Mouse (Mus musculus) ovary, adult 2 months (tissue): ENCODE measurements around the gene Olfr577. TPM values are rescaled to one million over a fixed set of nuclear protein-coding genes. Genes with fewer than 3 reads are reported as not detected.

Source experiments
- polyA plus RNA-seq: library from polyadenylated mRNA; depleted of rRNA; stranded (reverse); fragments of >200 nt; gene quantifications from 2 replicates; pipeline ENCODE4 v1.2.3, GENCODE M21; 2012; rRNA removed

The Olfr577 gene
- polyA plus RNA-seq = not detected in 2 replicates

DNA sequence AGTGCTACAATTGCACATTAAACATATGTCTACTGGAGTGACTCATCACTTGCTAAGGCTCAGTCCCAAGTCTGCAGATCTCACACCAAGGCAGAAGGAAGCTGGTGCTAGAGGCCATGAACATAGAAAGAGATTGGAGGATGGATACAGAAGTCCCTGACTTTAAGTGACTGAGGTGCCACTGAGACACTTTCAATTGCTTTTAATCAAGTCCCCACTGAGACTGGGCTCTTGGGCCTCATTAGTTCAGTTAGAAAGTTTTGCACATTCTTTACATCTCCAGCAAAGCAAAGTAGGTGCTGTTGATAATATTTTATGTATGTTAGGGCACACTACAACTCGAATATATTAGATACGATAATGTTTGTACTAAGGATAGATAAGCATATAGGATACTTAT lies at the start of gene Olfr577:
TSS of gene Olfr577 (minus strand) at position 101 of the 400 bp plus-strand sequence.

DNA sequence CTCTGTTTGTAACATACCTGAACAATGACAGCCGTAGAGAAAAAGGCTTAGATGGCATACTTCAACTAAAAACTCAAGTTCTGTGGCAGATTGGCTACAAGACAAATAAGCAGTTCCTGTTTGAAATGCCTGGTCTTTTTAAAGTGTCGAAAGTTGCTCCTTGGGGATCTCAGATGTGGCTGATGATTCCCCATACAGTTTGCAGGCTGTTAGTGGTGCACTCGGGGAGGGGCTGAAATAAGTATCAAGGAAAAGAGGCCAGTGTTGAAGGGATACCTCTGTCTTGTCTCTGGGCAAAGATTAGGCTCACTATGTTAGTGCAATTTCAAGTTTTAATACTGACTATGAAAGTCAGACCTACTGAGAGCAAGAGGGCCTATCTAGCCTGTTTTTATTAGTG lies 13.5 kb upstream of the Olfr577 start, which contains the start of gene Olfr578:
TSS of gene Olfr578 (minus strand) at position 101 of the 400 bp plus-strand sequence.

DNA sequence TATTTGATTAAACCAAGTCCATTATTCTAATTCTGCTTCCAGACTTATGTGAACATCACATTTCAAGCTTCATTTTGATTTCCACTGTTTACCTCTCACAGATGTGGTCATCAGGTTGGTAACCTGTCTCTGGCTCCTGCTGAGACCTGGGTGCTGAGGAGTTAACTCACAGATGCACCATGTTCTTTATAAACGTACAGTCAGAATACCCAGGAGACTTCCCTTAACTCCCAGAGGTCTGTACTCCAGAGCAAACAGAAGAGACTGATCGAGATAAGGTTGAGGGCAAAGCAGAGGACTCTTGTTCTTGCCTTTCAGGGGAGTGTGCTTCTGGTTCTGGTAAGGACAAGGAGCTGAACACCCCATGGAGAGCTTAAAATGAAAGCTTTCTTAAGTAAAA lies 13.4 kb downstream of the Olfr577 start, which contains the start of gene Olfr576:
TSS of gene Olfr576 (plus strand) at position 301 of the 400 bp plus-strand sequence.

DNA sequence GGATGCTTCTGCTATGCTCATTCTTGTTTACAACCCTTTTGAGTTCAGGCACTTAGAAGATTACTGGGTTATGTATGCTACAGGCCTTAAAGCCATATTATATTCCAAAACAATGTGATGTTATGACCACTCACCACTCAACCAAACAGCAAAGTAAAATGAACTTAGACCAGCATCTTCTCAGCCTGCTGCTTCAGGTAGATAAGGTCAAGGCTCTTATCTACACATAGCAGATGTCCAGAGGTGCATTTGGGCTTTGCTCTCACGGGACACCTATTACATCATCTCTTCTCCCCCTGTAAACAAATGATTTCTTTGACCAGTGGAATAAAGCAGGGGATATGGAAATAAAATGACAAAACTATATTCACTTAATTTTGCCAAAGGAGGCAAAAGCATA lies 17.1 kb downstream of the Olfr577 start, which contains the start of gene Olfr575:
TSS of gene Olfr575 (minus strand) at position 183 of the 400 bp plus-strand sequence.

DNA sequence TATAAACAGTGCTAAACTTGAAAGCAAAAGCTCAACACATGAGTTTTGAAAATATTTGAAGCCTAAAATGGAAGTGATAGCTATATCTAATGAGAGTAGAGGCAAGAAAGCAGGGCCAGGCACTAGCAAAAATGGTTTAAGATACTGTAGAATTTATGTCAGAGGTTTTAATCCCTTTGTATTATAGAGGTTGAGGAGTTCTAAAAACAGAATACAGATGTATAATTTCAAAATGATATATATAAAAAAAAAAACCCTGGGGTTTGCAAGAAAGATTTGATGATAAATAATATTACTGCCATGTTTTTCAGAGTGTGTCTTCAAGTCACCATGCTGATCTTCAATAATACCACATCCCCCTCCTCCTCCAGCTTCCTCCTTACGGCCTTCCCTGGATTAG lies 27.6 kb downstream of the Olfr577 start, which contains the start of gene Olfr574:
TSS of gene Olfr574 (plus strand) at position 301 of the 400 bp plus-strand sequence.

DNA sequence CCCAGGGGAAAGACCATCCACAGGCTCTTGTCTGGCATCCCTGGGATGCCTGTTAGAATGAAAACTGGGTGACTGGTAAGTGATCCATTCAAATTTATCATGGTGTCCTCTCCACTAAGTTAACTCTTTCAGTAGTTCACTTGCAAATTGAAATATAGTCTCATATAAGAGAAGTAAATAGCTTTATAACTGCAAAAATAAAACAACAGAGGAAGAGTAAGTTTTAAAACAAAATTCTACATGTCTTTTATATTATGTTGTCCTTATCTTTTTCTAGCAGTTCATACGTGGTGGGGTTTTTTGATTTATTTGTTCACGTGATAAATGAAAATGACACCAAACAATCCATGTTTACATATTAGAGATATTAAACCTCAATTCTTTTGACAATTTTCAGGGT lies 33.3 kb downstream of the Olfr577 start, which contains the start of gene Olfr573-ps1:
TSS of gene Olfr573-ps1 (minus strand) at position 101 of the 400 bp plus-strand sequence.

DNA sequence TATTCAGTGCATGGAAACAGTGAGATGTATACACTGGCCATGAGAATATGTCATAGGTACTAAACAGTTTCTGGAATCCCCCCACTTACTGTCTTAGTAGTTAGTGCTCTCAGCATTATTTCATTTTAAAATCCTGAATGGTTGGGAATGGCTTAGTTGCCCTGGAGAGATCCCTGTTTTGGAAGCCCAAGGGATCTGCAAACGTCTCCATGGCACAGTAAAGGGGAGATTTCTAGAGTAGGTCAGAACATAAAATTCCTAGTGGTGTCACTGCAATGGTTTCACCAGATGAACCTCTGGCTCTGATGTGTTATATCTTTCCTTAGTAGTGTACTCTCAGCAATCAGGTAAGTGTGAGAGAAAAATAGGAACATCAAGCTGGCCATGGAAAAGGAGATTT lies 51.6 kb downstream of the Olfr577 start, which contains the start of gene Olfr572:
TSS of gene Olfr572 (plus strand) at position 301 of the 400 bp plus-strand sequence.

Other genes starting within 250 kb of the Olfr577 start
- gene Olfr559, start 248.5 kb downstream of the Olfr577 start, polyA plus RNA-seq = not detected in 2 replicates
- not detected in 2 replicates for gene Olfr560, start 216.6 kb downstream of the Olfr577 start, polyA plus RNA-seq
- gene Olfr78, start 216.5 kb downstream of the Olfr577 start, polyA plus RNA-seq = 2.1 and 3.6 TPM in 2 replicates
- not detected in 2 replicates for gene Olfr561, start 204.7 kb downstream of the Olfr577 start, polyA plus RNA-seq
- not detected in 2 replicates for gene Olfr564, start 172.5 kb downstream of the Olfr577 start, polyA plus RNA-seq
- gene Olfr566, start 117.2 kb downstream of the Olfr577 start, polyA plus RNA-seq = not detected in 2 replicates
- not detected in 2 replicates for gene Olfr568, start 98.8 kb downstream of the Olfr577 start, polyA plus RNA-seq
- not detected in 2 replicates for gene Olfr569, start 85.1 kb downstream of the Olfr577 start, polyA plus RNA-seq
- not detected in 2 replicates for gene Olfr570, start 81.4 kb downstream of the Olfr577 start, polyA plus RNA-seq
- gene Olfr571, start 58.4 kb downstream of the Olfr577 start, polyA plus RNA-seq = not detected in 2 replicates
- not detected in 2 replicates for gene Olfr572, start 51.5 kb downstream of the Olfr577 start, polyA plus RNA-seq
- gene Olfr573-ps1, start 33.4 kb downstream of the Olfr577 start, polyA plus RNA-seq = not detected in 2 replicates
- not detected in 2 replicates for gene Olfr574, start 27.5 kb downstream of the Olfr577 start, polyA plus RNA-seq
- gene Olfr575, start 17.2 kb downstream of the Olfr577 start, polyA plus RNA-seq = not detected in 2 replicates
- gene Olfr576, start 13.3 kb downstream of the Olfr577 start, polyA plus RNA-seq = not detected in 2 replicates
- not detected in 2 replicates for gene Olfr578, start 13.4 kb upstream of the Olfr577 start, polyA plus RNA-seq
- gene Olfr582, start 62.1 kb upstream of the Olfr577 start, polyA plus RNA-seq = not detected in 2 replicates
- gene Olfr583, start 75.4 kb upstream of the Olfr577 start, polyA plus RNA-seq = not detected in 2 replicates
- gene Olfr584, start 105.9 kb upstream of the Olfr577 start, polyA plus RNA-seq = not detected in 2 replicates
- not detected in 2 replicates for gene Olfr585, start 121.8 kb upstream of the Olfr577 start, polyA plus RNA-seq
- not detected in 2 replicates for gene Olfr586, start 149.7 kb upstream of the Olfr577 start, polyA plus RNA-seq
- not detected in 2 replicates for gene Olfr588-ps1, start 164.9 kb upstream of the Olfr577 start, polyA plus RNA-seq
- not detected in 2 replicates for gene Olfr589, start 180.4 kb upstream of the Olfr577 start, polyA plus RNA-seq
- not detected in 2 replicates for gene Olfr591, start 202.4 kb upstream of the Olfr577 start, polyA plus RNA-seq
- not detected in 2 replicates for gene Olfr592, start 208.9 kb upstream of the Olfr577 start, polyA plus RNA-seq
- not detected in 2 replicates for gene Olfr593, start 235.9 kb upstream of the Olfr577 start, polyA plus RNA-seq
- not detected in 2 replicates for gene Olfr594, start 241.1 kb upstream of the Olfr577 start, polyA plus RNA-seq